8 mouse cellular contexts compared by ENCODE assay signal in genomic region chr5:142627398-142627797, GRCm38 (mm10). TPM values are rescaled to one million over a fixed set of nuclear protein-coding genes. Genes with fewer than 3 reads are reported as not detected.
A peak's percentile ranks its signal among the peaks of the same experiment; 100 is the strongest.
DNase-seq lines count a peak whose midpoint lies in the region; ATAC-seq lines count a peak whose summit lies in the region.

Gene Wipi2 (plus strand): TSS chr5:142627698.

- ATAC-seq in lung, embryonic 15.5 days (ENCODE audit: borderline replicate concordance, extremely low read depth, low FRiP score, low TSS enrichment): no peak
- ATAC-seq in embryonic facial prominence, embryonic 13.5 days (ENCODE audit: insufficient number of reproducible peaks, insufficient read depth, low FRiP score, low TSS enrichment, low read depth): no peak
- no peak for ATAC-seq in heart, embryonic 15.5 days (replicated peaks; ENCODE audit: insufficient number of reproducible peaks, insufficient read depth, low FRiP score, low read depth)
- no peak for ATAC-seq in neural tube, embryonic 13.5 days (ENCODE audit: low read depth)

- no peaks in the 10 kb centered on the region for H3K27me3 ChIP-seq in lung, embryonic 15.5 days
- no peaks in the 10 kb centered on the region for H3K27me3 ChIP-seq in embryonic facial prominence, embryonic 13.5 days
- H3K27me3 ChIP-seq in heart, embryonic 15.5 days: no peaks in the 10 kb centered on the region
- H3K27me3 ChIP-seq in neural tube, embryonic 13.5 days: no peaks in the 10 kb centered on the region

- H3K36me3 ChIP-seq in lung, embryonic 15.5 days: no peaks in the 10 kb centered on the region
- H3K36me3 ChIP-seq in embryonic facial prominence, embryonic 13.5 days: no peaks in the 10 kb centered on the region
- no peaks in the 10 kb centered on the region for H3K36me3 ChIP-seq in heart, embryonic 15.5 days
- 0 out of 2 replicates have a peak, but pooled peaks cover 4% of the 10 kb centered on the region for H3K36me3 ChIP-seq in neural tube, embryonic 13.5 days

- H3K9me3 ChIP-seq in lung, embryonic 15.5 days: no peaks in the 10 kb centered on the region
- H3K9me3 ChIP-seq in embryonic facial prominence, embryonic 13.5 days: no peaks in the 10 kb centered on the region
- no peaks in the 10 kb centered on the region for H3K9me3 ChIP-seq in heart, embryonic 15.5 days (replicated peaks)
- H3K9me3 ChIP-seq in neural tube, embryonic 13.5 days: no peaks in the 10 kb centered on the region

- DNase-seq in lung, postnatal 25 days (ENCODE audit: low spot score): no peak
- no peak for DNase-seq in left cerebral cortex, postnatal 36 days (ENCODE audit: low spot score in 2 of 2)
- DNase-seq in retina, embryonic 14.5 days (ENCODE audit: low spot score): no peak
- no peak for DNase-seq in ovary, adult 18-20 months (ENCODE audit: low spot score)

- H3K4me3 ChIP-seq in lung, embryonic 15.5 days: peak within 1 kb of the TSS; percentile 89
- H3K4me3 ChIP-seq in embryonic facial prominence, embryonic 13.5 days: peak within 1 kb of the TSS; percentile 95
- peak within 1 kb of the TSS; percentile 92 for H3K4me3 ChIP-seq in heart, embryonic 15.5 days
- peak within 1 kb of the TSS; percentile 99 for H3K4me3 ChIP-seq in neural tube, embryonic 13.5 days

- H3K4me1 ChIP-seq in lung, embryonic 15.5 days: peaks cover 11% of the 10 kb centered on the region
- peaks cover 15% of the 10 kb centered on the region for H3K4me1 ChIP-seq in embryonic facial prominence, embryonic 13.5 days
- H3K4me1 ChIP-seq in heart, embryonic 15.5 days (replicated peaks): peaks cover 13% of the 10 kb centered on the region
- H3K4me1 ChIP-seq in neural tube, embryonic 13.5 days (replicated peaks): peaks cover 23% of the 10 kb centered on the region

- intact Hi-C loops in left cerebral cortex, postnatal 36 days (cut with DNase I): no loop called here

- H3K9ac ChIP-seq in lung, embryonic 15.5 days: peak within 1 kb of the TSS; percentile 93
- H3K9ac ChIP-seq in embryonic facial prominence, embryonic 13.5 days: peak within 1 kb of the TSS; percentile 96
- no peak within 1 kb of the TSS for H3K9ac ChIP-seq in heart, embryonic 15.5 days
- H3K9ac ChIP-seq in neural tube, embryonic 13.5 days: peak within 1 kb of the TSS; percentile 74

- H3K27ac ChIP-seq in lung, embryonic 15.5 days: peak within 1 kb of the TSS; percentile 81; the same call in 1 of the 2 replicates
- H3K27ac ChIP-seq in embryonic facial prominence, embryonic 13.5 days: peak within 1 kb of the TSS; percentile 93; the same call in 1 of the 2 replicates
- peak within 1 kb of the TSS; percentile 85 for H3K27ac ChIP-seq in heart, embryonic 15.5 days
- peak within 1 kb of the TSS; percentile 80 for H3K27ac ChIP-seq in neural tube, embryonic 13.5 days (replicated peaks)

- 83% methylated on average over 2 of the region's 2 CpGs for WGBS in lung, embryonic 15.5 days
- WGBS in embryonic facial prominence, embryonic 13.5 days: 88% methylated on average over 2 of the region's 2 CpGs
- WGBS in heart, embryonic 15.5 days: 81% methylated on average over 2 of the region's 2 CpGs
- 96% methylated on average over 2 of the region's 2 CpGs for WGBS in neural tube, embryonic 13.5 days

- peak within 1 kb of the TSS; percentile 79 for H3K4me2 ChIP-seq in lung, embryonic 15.5 days
- peak within 1 kb of the TSS; percentile 84 for H3K4me2 ChIP-seq in embryonic facial prominence, embryonic 13.5 days
- peak within 1 kb of the TSS; percentile 77 for H3K4me2 ChIP-seq in heart, embryonic 15.5 days
- H3K4me2 ChIP-seq in neural tube, embryonic 13.5 days: peak within 1 kb of the TSS; percentile 96

RNA-seq across cellular contexts. Expression of gene Wipi2, which starts in this region (rescaled TPM):
- polyA plus RNA-seq in lung, embryonic 15.5 days (2015; fragmentation: Nextera tagmentation; extraction: Ambion mirVana): 40.8 and 44.5 TPM in 2 replicates
- 50.2 and 55.0 TPM in 2 replicates for polyA plus RNA-seq in embryonic facial prominence, embryonic 13.5 days (2015; fragmentation: Nextera tagmentation; extraction: Ambion mirVana)
- polyA plus RNA-seq in heart, embryonic 15.5 days (2015; fragmentation: Nextera tagmentation; extraction: Ambion mirVana): 23.9 and 28.3 TPM in 2 replicates
- total RNA-seq in left cerebral cortex, postnatal 36 days (2021): 100 to 1,000 TPM; 101 to 108 TPM
- polyA plus RNA-seq in neural tube, embryonic 13.5 days (2015; fragmentation: Nextera tagmentation; extraction: Ambion mirVana): 43.3 and 48.3 TPM in 2 replicates
